Mouse (Mus musculus): ENCODE data around the gene Bves. TPM values are rescaled to one million over a fixed set of nuclear protein-coding genes. Genes with fewer than 3 reads are reported as not detected.

The Bves gene
- polyA plus RNA-seq, 1 experiment from 2014 or later: 10.1 TPM

DNA sequence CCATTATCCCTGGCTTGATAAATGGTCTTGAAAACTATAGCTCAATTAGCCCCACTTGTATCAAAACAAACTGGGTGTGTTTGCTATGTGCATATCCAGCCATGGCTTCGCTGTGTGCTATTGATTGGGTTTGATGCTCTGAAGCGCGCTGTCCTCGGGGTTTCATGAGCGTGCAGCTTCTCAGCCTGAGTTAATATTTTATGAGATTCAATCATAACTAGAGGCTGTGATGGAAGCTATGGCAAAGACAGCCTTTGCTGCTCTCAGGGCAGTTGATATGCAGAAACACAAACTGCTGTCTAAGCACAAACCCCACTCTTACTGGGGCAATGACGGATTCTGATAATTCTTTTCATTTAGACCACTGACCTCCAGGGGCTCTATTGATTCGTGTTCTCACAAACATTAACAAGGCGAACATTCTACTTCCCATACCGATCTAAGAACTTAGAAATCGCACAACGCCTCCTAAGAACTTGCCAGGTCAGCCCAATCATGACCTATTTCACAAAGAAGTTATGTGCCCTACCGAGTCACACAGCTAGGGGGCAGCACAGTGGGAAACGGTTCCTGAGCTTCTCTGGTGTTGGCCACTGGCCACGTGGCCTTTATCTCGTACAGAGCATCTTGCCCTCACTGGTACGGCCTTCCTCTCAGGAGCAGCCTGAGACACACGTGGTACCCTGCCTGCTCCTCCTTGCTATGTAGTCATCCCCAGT, 31.6 kb downstream of the Bves start:
- Histone ChIP-seq H3K4me3 (ENCODE audit: low read depth, low read length) (no peak overlapping the region), H3K4me1 (ENCODE audit: control insufficient read depth, insufficient read depth, low read length) (no peaks in the 10 kb centered on the region; the same call in 1 of the 2 replicates), H3K9ac (ENCODE audit: low read length) (no peak overlapping the region), H3K4me2 (ENCODE audit: low read depth, severe bottlenecking) (no peak overlapping the region), H3K27ac (replicated peaks; ENCODE audit: low read depth, low read length) (no peak overlapping the region), H3K27me3 (ENCODE audit: control insufficient read depth, insufficient read depth, low read length) (no peaks in the 10 kb centered on the region), H3K36me3 (ENCODE audit: control insufficient read depth, insufficient read depth, low read length) (no peaks in the 10 kb centered on the region), H3K9me3 (ENCODE audit: control insufficient read depth, low read length) (no peaks in the 10 kb centered on the region)
- DNase-seq (ENCODE audit: low spot score) (no peak), ATAC-seq (ENCODE audit: insufficient number of reproducible peaks, low FRiP score, low TSS enrichment, low read depth) (no peak)
- 92% methylated on average over 17 of the region's 17 CpGs for WGBS

DNA sequence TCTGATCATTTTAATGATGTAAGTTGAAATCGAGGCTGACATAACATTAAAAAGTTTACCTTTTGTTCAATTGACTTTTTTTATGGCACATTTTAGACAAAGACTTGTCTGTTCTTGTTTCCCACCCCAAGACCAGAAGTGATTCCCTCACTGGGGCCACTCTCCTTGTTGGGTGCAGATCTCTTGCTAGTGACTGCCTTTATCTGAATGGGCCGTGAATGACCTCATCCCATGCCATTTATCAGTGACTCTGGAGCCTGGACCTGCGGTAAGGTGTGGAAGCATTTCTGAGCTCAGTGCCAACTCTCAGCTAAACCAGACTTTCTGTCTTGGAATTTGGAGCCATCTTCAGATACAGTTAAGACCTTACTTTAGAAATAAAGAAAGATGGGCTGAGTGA, 34.1 kb downstream of the Bves start:
- no peak for DNase-seq (ENCODE audit: low spot score)
- Histone ChIP-seq H3K36me3 (ENCODE audit: control insufficient read depth, insufficient read depth, low read length) (no peaks in the 10 kb centered on the region), H3K4me1 (ENCODE audit: control insufficient read depth, insufficient read depth, low read length) (no peaks in the 10 kb centered on the region), H3K27ac (replicated peaks; ENCODE audit: low read depth, low read length) (no peak overlapping the region), H3K27me3 (ENCODE audit: control insufficient read depth, insufficient read depth, low read length) (no peaks in the 10 kb centered on the region), H3K9me3 (ENCODE audit: control insufficient read depth, low read length) (no peaks in the 10 kb centered on the region), H3K4me3 (ENCODE audit: low read depth, low read length) (no peak overlapping the region), H3K9ac (ENCODE audit: low read length) (no peak overlapping the region), H3K4me2 (ENCODE audit: low read depth, severe bottlenecking) (no peak overlapping the region)
- no peak for ATAC-seq (ENCODE audit: insufficient number of reproducible peaks, low FRiP score, low TSS enrichment, low read depth)
- WGBS: 85% methylated on average over 3 of the region's 3 CpGs

DNA sequence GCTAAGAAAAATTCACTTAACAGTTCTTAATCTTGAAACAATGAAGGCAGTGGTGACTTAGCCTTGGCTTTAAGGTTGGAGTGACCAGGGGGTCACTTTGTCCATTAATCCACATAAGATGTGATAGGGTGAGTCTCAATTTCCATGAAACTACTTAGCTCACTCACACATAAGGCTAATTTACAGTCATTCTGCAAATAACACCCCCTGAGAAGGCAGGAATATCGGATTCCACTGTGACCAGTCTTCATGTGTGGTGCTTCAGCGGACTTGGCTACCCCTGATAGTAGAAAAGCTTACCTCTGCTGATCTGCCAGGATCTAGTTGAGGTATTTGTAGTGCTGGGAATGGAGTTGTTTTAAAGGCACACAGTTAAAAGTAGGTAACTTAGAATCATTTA, 35.0 kb downstream of the Bves start:
- WGBS: 88% methylated on average over 2 of the region's 2 CpGs
- DNase-seq (ENCODE audit: low spot score): no peak
- ATAC-seq (ENCODE audit: insufficient number of reproducible peaks, low FRiP score, low TSS enrichment, low read depth): no peak

DNA sequence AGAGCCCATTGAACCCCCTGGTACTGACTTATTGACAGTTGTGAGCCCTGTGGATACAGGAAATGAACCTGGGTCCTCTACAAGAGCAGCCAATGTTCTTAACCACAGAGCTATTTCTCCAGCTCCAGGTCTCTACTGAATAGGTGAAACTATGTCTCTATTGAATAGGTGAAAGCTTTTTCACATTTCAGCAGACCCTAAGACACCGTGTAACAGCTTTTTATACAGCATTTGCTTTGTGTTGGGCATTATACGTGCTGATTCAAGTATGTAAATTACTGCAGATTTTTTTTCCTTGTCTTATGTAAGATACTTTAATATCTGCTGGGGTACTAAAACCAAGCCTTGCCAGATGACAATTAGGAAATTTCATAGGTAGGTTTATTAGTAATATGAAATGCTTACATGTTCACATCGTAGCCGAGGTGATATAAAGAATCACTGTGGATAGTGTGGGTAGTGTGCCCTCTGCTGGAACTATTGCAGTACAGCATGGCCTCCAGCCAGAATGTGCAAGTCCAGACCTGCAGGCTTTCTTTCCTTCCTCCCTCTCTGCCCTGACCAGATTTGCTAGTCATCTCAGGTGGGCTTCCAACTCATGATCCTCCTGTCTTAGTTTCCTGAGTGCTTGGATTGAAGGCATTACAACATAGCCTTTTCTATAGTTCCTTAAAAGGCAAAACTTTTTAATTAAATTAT, 37.6 kb downstream of the Bves start:
- no peak overlapping the region for H3K4me2 ChIP-seq (ENCODE audit: low read depth, severe bottlenecking)
- peak; percentile 80 for DNase-seq (ENCODE audit: low spot score)
- no peaks in the 10 kb centered on the region for H3K36me3 ChIP-seq (ENCODE audit: control insufficient read depth, insufficient read depth, low read length)
- H3K27me3 ChIP-seq (ENCODE audit: control insufficient read depth, insufficient read depth, low read length): no peaks in the 10 kb centered on the region
- no peak overlapping the region for H3K4me3 ChIP-seq (ENCODE audit: low read depth, low read length)
- peak; percentile 37; the same call in 1 of the 2 replicates for ATAC-seq (ENCODE audit: insufficient number of reproducible peaks, low FRiP score, low TSS enrichment, low read depth)
- H3K4me1 ChIP-seq (ENCODE audit: control insufficient read depth, insufficient read depth, low read length): no peaks in the 10 kb centered on the region
- 66% methylated on average over 4 of the region's 4 CpGs for WGBS
- H3K27ac ChIP-seq (replicated peaks; ENCODE audit: low read depth, low read length): no peak overlapping the region
- H3K9me3 ChIP-seq (ENCODE audit: control insufficient read depth, low read length): no peaks in the 10 kb centered on the region
- no peak overlapping the region for H3K9ac ChIP-seq (ENCODE audit: low read length)

More for the DNA sequence above, 35.0 kb downstream of the Bves start:
- no peaks in the 10 kb centered on the region for H3K27me3 ChIP-seq (ENCODE audit: control insufficient read depth, insufficient read depth, low read length)
- no peak overlapping the region for H3K9ac ChIP-seq (ENCODE audit: low read length)
- no peaks in the 10 kb centered on the region for H3K4me1 ChIP-seq (ENCODE audit: control insufficient read depth, insufficient read depth, low read length)
- no peak overlapping the region for H3K27ac ChIP-seq (replicated peaks; ENCODE audit: low read depth, low read length)
- no peak overlapping the region for H3K4me2 ChIP-seq (ENCODE audit: low read depth, severe bottlenecking)
- no peak overlapping the region for H3K4me3 ChIP-seq (ENCODE audit: low read depth, low read length)
- H3K9me3 ChIP-seq (ENCODE audit: control insufficient read depth, low read length): no peaks in the 10 kb centered on the region
- no peaks in the 10 kb centered on the region for H3K36me3 ChIP-seq (ENCODE audit: control insufficient read depth, insufficient read depth, low read length)

DNA sequence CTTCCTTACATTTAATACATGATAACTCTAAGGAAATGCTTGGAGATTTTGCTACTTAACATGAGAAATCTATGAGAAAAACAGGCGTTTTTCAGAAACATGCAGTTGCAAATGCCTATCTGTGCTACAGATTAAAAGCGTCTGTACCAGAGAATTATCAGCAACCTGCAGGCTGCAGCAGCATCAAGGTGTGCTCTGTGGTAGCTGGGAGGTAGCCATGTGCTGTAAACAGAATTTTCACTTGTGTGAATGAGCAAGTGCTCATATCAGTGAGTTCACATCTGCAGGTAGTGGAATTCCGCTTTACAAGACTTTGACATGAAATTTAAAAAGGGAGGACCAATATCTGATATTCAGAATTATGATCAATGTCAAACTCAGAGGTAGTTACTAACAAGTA, 42.7 kb downstream of the Bves start:
- DNase-seq (ENCODE audit: low spot score) (no peak), ATAC-seq (ENCODE audit: insufficient number of reproducible peaks, low FRiP score, low TSS enrichment, low read depth) (no peak)
- WGBS: 83% methylated on average over 3 of the region's 3 CpGs

DNA sequence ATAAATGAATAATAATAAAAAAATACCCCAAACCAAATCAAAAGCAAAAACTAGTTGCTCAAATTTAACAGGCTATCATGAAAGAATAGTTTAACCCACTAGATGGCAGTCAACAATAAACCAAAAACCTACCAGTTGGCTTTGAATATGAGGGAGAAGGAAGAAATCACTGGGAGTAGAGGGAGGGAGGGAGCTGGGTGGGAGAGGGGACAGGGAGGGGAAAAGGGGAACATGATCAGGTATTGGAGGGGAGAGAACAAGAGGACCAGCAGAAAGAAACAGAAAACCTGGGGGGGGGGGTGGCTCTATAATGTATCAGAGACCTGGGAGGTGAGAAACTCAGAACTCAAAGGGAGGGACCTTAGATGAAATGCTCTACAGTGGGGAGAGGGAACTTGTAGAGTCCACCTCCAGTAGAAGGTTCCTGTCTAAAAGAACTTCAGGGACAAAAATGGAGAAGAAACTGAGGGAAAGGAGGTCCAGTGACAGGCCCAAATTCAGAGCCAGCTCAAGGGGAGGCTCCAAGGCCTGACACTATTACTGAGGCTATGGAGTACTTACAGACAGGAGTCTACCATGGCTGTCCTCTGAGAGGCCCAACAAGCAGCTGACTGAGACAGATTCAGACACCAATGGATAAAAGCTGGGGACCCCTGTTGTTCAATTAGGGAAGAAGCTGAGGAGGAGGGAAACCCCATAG, 46.5 kb downstream of the Bves start:
- no peaks in the 10 kb centered on the region for H3K27me3 ChIP-seq (ENCODE audit: control insufficient read depth, insufficient read depth, low read length)
- 0 out of 2 replicates have a peak, but pooled peaks have one; percentile 35 for ATAC-seq (ENCODE audit: insufficient number of reproducible peaks, low FRiP score, low TSS enrichment, low read depth)
- no peaks in the 10 kb centered on the region for H3K36me3 ChIP-seq (ENCODE audit: control insufficient read depth, insufficient read depth, low read length)
- no peaks in the 10 kb centered on the region for H3K9me3 ChIP-seq (ENCODE audit: control insufficient read depth, low read length)
- no peak overlapping the region for H3K27ac ChIP-seq (replicated peaks; ENCODE audit: low read depth, low read length)
- no peak overlapping the region for H3K4me3 ChIP-seq (ENCODE audit: low read depth, low read length)
- H3K4me1 ChIP-seq (ENCODE audit: control insufficient read depth, insufficient read depth, low read length): no peaks in the 10 kb centered on the region
- no peak overlapping the region for H3K9ac ChIP-seq (ENCODE audit: low read length)
- no peak for DNase-seq (ENCODE audit: low spot score)
- H3K4me2 ChIP-seq (ENCODE audit: low read depth, severe bottlenecking): no peak overlapping the region

More for the DNA sequence above, 42.7 kb downstream of the Bves start:
- no peaks in the 10 kb centered on the region for H3K9me3 ChIP-seq (ENCODE audit: control insufficient read depth, low read length)
- no peak overlapping the region for H3K4me2 ChIP-seq (ENCODE audit: low read depth, severe bottlenecking)
- H3K36me3 ChIP-seq (ENCODE audit: control insufficient read depth, insufficient read depth, low read length): no peaks in the 10 kb centered on the region
- H3K9ac ChIP-seq (ENCODE audit: low read length): no peak overlapping the region
- no peaks in the 10 kb centered on the region for H3K27me3 ChIP-seq (ENCODE audit: control insufficient read depth, insufficient read depth, low read length)
- no peak overlapping the region for H3K4me3 ChIP-seq (ENCODE audit: low read depth, low read length)
- no peaks in the 10 kb centered on the region for H3K4me1 ChIP-seq (ENCODE audit: control insufficient read depth, insufficient read depth, low read length)
- H3K27ac ChIP-seq (replicated peaks; ENCODE audit: low read depth, low read length): no peak overlapping the region

DNA sequence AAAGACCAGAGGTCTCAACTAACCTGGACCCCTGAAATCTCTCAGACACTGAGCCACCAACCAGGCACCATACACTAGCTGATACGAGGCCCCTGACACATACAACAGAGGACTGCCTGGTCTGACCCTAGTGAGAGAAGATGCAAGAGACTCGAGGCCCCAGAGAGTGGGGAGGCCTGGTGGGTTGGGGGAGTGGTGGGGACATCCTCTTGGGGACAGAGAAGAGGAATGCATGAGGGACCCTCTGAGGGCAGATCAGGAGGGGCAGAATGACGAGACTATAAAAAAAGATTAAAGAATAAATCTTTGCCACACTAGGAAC, 47.0 kb downstream of the Bves start:
- Histone ChIP-seq H3K4me3 (ENCODE audit: low read depth, low read length) (no peak overlapping the region), H3K4me2 (ENCODE audit: low read depth, severe bottlenecking) (no peak overlapping the region), H3K36me3 (ENCODE audit: control insufficient read depth, insufficient read depth, low read length) (no peaks in the 10 kb centered on the region), H3K9ac (ENCODE audit: low read length) (no peak overlapping the region), H3K27ac (replicated peaks; ENCODE audit: low read depth, low read length) (no peak overlapping the region), H3K4me1 (ENCODE audit: control insufficient read depth, insufficient read depth, low read length) (no peaks in the 10 kb centered on the region), H3K27me3 (ENCODE audit: control insufficient read depth, insufficient read depth, low read length) (no peaks in the 10 kb centered on the region), H3K9me3 (ENCODE audit: control insufficient read depth, low read length) (no peaks in the 10 kb centered on the region)
- WGBS: 55% methylated on average over 3 of the region's 3 CpGs
- ATAC-seq (ENCODE audit: insufficient number of reproducible peaks, low FRiP score, low TSS enrichment, low read depth) (no peak), DNase-seq (ENCODE audit: low spot score) (no peak)

DNA sequence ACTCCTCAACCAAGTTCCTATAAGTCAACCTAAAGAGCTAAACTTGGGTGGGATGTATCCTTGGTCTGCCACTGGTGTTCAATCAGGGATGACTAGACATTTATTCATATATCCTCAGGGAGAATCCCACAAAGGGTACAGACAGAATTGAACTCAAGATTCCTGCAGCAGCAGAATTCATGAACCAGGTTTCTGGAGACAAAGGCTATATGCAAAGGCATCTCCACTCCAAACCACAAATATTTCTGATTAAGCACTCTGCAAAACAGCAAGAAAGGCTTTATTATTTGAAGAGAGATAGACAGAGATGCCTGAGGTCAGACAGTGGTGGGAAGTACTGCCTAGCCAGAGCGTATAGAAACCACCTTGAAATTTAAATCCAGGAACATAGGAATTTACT, 62.6 kb downstream of the Bves start:
- ATAC-seq (ENCODE audit: insufficient number of reproducible peaks, low FRiP score, low TSS enrichment, low read depth) (no peak), DNase-seq (ENCODE audit: low spot score) (no peak)
- Histone ChIP-seq H3K4me2 (ENCODE audit: low read depth, severe bottlenecking) (no peak overlapping the region), H3K4me3 (ENCODE audit: low read depth, low read length) (no peak overlapping the region), H3K9me3 (ENCODE audit: control insufficient read depth, low read length) (no peaks in the 10 kb centered on the region), H3K36me3 (ENCODE audit: control insufficient read depth, insufficient read depth, low read length) (no peaks in the 10 kb centered on the region), H3K27ac (replicated peaks; ENCODE audit: low read depth, low read length) (no peak overlapping the region), H3K27me3 (ENCODE audit: control insufficient read depth, insufficient read depth, low read length) (no peaks in the 10 kb centered on the region), H3K9ac (ENCODE audit: low read length) (no peak overlapping the region), H3K4me1 (ENCODE audit: control insufficient read depth, insufficient read depth, low read length) (no peaks in the 10 kb centered on the region)
- WGBS: 93% methylated on average over 1 of the region's 1 CpGs
